Mouse (Mus musculus) activated CD4-positive, CD25-positive, alpha-beta regulatory T cell (primary cell): Measurements from ENCODE around the gene Spop. TPM values are rescaled to one million over a fixed set of nuclear protein-coding genes. Genes with fewer than 3 reads are reported as not detected.

Experiments
- polyA plus RNA-seq, 2 experiments: library from polyadenylated mRNA; unstranded; fragments of 100-300 nt; shearing (Covaris generic); gene quantifications; one replicate each; pipeline ENCODE4 v1.2.1; 2017

The Spop gene
- 100 to 1,000 TPM; 135 to 154 TPM for polyA plus RNA-seq

DNA sequence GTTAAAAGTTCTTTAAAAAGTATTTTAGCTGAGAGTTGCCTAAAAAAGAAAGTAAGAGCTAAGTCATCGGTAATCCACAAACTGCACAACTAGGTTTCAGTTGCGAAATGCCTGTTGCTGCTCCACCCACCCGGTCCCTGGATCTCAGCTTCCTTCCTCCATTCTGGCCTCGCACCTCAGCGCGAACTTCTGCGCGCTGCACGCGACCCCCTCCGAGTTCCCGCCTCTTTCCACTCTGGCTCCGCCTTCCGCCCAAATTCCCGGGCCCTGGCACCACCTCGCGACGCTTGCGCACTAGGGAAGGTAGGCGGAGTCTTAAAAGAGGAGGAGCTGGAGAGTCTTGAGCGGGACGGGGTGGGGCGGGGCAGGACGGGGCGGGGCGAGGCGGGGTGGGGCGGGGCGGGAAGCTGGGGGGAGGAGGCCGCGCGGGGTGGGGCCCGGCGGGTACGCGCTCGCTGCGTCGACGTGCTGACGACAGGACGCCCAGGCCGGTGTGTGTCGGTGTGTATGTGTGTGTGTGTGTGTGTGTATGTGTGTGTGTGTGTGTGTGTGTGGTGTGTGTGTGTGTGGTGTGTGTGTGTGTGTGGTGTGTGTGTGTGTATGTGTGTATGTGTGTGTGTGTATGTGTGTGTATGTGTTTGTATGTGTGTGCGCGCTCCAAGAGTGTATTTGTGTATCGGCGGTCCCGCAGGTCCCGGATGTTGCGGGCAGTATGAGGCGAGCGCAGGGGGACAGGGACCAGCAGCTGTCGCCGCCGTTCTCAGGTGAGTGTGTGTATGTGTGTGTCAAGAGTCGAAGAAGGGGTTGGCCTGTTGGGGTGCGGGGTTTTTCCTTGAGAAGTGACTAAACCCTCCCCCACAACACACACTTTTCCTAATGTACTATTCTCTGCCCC is at the start of gene Spop:
Gene Spop (plus strand): TSS at position 440 of the 895 bp plus-strand sequence.

DNA sequence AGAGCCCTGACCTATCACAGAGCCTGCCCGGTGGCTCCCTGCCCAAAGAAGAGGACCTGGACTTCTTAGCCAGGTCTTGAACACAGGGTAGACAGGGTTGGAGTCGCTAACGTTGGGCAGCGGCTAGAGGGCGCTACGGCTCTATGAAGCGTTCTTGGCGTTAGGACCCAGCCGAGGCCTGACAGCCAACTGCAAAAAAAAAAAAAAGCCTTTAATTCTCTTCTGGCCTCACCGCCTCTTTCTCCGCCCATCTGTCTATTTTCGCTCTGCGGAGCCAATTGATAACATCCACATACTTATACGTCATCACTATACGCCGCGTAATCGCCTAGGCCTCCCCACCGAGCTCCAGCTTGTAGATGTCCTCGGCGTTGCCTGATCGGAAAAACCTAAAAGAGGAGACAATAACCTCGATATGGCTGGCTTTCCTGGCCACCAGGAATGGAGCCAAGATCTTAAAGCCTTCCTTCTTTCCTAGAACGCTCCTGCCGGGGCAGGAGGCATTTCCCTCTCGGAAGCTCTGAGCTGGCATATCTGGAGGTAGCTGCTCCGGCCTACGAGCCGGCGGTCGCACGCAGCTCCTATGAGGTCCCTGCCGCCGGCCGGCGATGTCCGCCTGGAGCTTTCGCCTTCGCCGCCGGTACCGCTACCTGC is 29.4 kb upstream of the Spop start, which contains the start of gene Slc35b1:
Gene Slc35b1 (plus strand): TSS at position 374 of the 654 bp plus-strand sequence.

DNA sequence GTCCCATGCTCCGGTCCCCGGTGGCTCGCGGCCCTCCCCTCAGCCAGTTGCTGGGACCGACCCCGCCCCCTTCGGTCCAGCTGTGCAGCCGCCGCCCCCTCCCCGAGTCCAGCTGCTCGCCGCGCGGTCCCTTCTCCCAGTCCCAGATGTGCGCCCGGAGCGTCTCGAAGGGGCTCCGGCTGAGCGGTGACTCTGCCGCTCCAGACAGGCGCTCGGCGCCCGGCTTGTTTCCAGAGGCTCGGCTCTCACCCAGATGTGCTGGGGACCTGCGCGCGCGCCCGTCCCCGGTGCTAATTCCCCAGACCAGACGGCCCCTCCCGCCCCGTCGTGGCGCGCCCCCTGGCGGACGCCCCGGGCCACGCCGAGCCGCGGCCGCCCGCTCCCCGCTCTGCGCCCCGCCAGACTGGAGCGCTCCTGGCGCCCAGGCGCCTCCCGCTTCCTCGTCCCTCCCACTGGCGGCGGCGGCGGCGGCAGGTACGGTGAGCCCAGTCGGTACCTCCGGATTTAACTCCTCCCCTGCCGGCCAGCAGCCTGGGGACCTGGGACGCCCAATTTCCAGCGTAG is 100.5 kb downstream of the Spop start, which contains the start of gene Nxph3:
Gene Nxph3 (minus strand): TSS at position 273 of the 564 bp plus-strand sequence.

Other genes starting within 250 kb of the Spop start
- under 1 TPM in 1 of 2 experiments, not detected in 1; 0.32 TPM for gene Tac4, start 152.6 kb upstream of the Spop start, polyA plus RNA-seq
- gene Kat7, start 103.8 kb upstream of the Spop start, polyA plus RNA-seq: 10 to 100 TPM; 85.0 to 89.5 TPM
- gene Fam117a, start 77.1 kb upstream of the Spop start, polyA plus RNA-seq: 10 to 100 TPM; 34.7 to 44.1 TPM
- 10 to 100 TPM; 88.8 to 95.5 TPM for gene Slc35b1, start 29.4 kb upstream of the Spop start, polyA plus RNA-seq
- not detected for gene Nxph3, start 100.5 kb downstream of the Spop start, polyA plus RNA-seq
- not detected for gene Ngfr, start 173.7 kb downstream of the Spop start, polyA plus RNA-seq